Mouse (Mus musculus): ENCODE data around the gene Lemd2. TPM values are rescaled to one million over a fixed set of nuclear protein-coding genes. Genes with fewer than 3 reads are reported as not detected.

The Lemd2 gene
- total and polyA plus RNA-seq, 2 experiments from 2014 or later = 7.1 to 40.2 TPM

DNA sequence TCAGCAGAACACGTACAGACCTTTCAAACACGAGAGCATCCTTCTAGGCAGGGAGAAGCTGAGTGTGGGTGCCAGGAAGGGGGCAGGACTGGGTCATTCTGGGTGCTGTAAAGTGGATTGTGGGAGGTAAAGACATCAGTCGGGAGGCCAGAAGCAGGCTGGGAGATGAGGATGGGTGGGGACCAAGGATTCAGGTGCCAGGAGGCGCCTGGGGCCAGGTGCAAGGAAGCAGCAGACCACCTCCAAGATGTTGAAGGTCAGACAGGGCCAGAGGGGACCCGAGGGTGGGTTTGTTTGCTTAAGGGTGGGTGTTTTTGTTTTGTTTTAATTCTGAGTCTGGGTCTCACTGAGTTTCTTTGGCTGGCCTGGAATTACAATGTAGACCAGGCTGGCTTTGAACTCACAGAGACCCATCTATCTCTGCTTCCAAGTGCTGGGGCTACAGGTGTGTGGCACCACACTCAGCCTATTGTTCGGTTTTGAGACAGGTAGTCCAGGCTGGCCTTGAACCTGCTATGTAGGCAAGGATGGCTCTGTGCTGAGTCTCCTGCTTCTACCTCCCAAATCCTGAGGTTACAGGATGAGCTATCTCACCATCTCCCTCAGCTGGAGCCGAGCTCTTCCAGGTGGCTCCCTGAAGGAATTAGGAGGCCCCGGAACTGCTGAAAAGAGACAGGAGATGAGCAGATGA, 26.3 kb upstream of the Lemd2 start:
- 42% methylated on average over 8 of the region's 8 CpGs for WGBS
- no peak overlapping the region for H3K9ac ChIP-seq (replicated peaks; ENCODE audit: low read depth, low read length)
- H3K36me3 ChIP-seq (replicated peaks; ENCODE audit: control insufficient read depth, insufficient read depth, low read length) = no peaks in the 10 kb centered on the region
- peaks cover 47% of the 10 kb centered on the region for H3K27me3 ChIP-seq (ENCODE audit: control insufficient read depth, insufficient read depth, low read length)
- no peak overlapping the region for H3K27ac ChIP-seq (ENCODE audit: low read depth)
- ATAC-seq (ENCODE audit: insufficient read depth, low read depth) = no peak
- no peak for TF ChIP-seq CTCF (IDR thresholded peaks at IDR 0.05; ENCODE audit: low read depth)
- no peak for TF ChIP-seq EP300 (IDR thresholded peaks at IDR 0.05; ENCODE audit: low read depth)
- DNase-seq (ENCODE audit: low spot score) = no peak
- H3K9me3 ChIP-seq (replicated peaks; ENCODE audit: control insufficient read depth, low read length) = no peaks in the 10 kb centered on the region
- no peaks in the 10 kb centered on the region for H3K4me1 ChIP-seq (ENCODE audit: control insufficient read depth, insufficient read depth)
- no peak overlapping the region for H3K4me3 ChIP-seq (ENCODE audit: low read depth, low read length)
- no peak overlapping the region for H3K4me2 ChIP-seq (ENCODE audit: low read depth, low read length)

DNA sequence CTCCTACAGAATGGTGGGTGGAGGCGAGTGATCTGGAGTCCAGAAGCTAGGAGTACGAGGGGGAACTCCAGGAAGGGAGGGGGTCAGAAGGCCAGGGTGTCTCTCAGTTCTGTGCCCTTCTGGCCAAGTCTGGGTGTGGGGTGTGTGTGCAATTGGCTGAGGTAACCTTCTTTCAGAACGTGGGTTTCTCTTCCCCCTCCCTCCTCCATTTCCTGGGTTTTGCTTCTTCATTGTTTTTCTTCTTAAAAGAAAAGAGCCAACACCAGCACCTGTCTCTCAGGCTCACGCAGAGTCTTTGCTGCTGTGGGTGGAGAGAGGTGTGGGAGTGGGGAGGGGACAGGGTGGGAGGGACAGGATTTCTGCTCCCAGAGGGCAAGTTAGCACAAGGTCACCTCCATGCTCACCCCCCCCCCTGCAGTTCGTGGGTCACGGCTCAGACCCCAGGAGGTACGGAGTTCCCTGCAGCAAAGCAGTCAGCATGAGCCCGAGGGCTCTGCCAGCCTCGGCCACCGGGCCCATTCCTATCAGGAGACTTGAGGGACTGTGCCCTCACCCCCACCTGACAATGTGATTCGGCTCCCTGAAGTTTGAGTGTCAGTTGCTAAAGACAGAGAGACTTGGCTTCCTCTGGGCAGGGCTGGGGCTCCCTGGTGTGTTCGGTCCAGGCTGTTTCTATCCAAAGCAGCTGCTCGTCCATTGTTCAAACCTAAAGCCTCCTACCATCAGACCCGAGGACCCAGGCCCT, 25.6 kb upstream of the Lemd2 start:
- DNase-seq (ENCODE audit: low spot score) (no peak), ATAC-seq (ENCODE audit: insufficient read depth, low read depth) (no peak)
- H3K4me1 ChIP-seq (ENCODE audit: control insufficient read depth, insufficient read depth) = no peaks in the 10 kb centered on the region
- no peak overlapping the region for H3K4me2 ChIP-seq (ENCODE audit: low read depth, low read length)
- no peaks in the 10 kb centered on the region for H3K9me3 ChIP-seq (replicated peaks; ENCODE audit: control insufficient read depth, low read length)
- TF ChIP-seq CTCF (IDR thresholded peaks at IDR 0.05; ENCODE audit: low read depth) = no peak
- no peak for TF ChIP-seq EP300 (IDR thresholded peaks at IDR 0.05; ENCODE audit: low read depth)
- peaks cover 41% of the 10 kb centered on the region for H3K27me3 ChIP-seq (ENCODE audit: control insufficient read depth, insufficient read depth, low read length)
- WGBS = 35% methylated on average over 14 of the region's 14 CpGs
- H3K9ac ChIP-seq (replicated peaks; ENCODE audit: low read depth, low read length) = no peak overlapping the region
- no peak overlapping the region for H3K4me3 ChIP-seq (ENCODE audit: low read depth, low read length)
- no peak overlapping the region for H3K27ac ChIP-seq (ENCODE audit: low read depth)
- H3K36me3 ChIP-seq (replicated peaks; ENCODE audit: control insufficient read depth, insufficient read depth, low read length) = no peaks in the 10 kb centered on the region

DNA sequence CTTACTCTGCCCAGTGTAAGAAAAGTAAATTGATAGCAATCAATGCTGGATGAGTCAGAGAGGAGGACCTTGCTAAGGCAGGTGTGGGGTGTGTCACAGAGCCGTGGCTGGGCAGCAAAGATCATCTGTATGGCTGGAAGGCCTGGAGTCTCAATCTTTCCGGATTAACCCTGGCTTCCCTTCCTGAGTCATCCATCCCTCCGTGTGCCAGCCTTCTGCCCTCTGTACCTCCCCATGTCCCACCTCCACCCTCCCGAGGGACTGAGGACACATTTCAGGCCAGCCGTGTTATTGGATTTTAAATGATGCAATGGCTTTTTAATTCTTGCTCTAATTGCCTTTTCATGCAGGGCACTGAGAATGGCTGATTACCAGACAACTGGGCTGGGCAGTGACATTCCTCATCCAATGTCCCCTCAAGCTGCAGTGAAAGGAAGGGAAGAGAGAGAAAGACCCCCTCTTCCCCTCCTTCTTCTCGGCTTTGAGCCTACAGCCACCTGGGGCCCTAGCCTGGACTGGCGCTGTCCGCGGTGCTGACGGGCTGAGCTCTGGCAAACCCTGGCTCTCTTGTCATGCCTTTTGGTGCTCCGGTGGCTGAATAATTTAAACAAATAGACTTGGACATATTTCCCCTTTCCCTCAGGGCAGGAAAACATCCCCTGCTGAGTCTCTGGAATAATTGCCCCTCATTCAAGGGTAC, 24.1 kb upstream of the Lemd2 start:
- H3K36me3 ChIP-seq (replicated peaks; ENCODE audit: control insufficient read depth, insufficient read depth, low read length) = no peaks in the 10 kb centered on the region
- no peaks in the 10 kb centered on the region for H3K9me3 ChIP-seq (replicated peaks; ENCODE audit: control insufficient read depth, low read length)
- H3K4me1 ChIP-seq (ENCODE audit: control insufficient read depth, insufficient read depth) = no peaks in the 10 kb centered on the region
- no peak overlapping the region for H3K4me2 ChIP-seq (ENCODE audit: low read depth, low read length)
- DNase-seq (ENCODE audit: low spot score) (no peak), ATAC-seq (ENCODE audit: insufficient read depth, low read depth) (no peak)
- no peak overlapping the region for H3K27ac ChIP-seq (ENCODE audit: low read depth)
- peaks cover 41% of the 10 kb centered on the region for H3K27me3 ChIP-seq (ENCODE audit: control insufficient read depth, insufficient read depth, low read length)
- 23% methylated on average over 11 of the region's 11 CpGs for WGBS
- TF ChIP-seq EP300 (IDR thresholded peaks at IDR 0.05; ENCODE audit: low read depth) (no peak), CTCF (IDR thresholded peaks at IDR 0.05; ENCODE audit: low read depth) (no peak)
- no peak overlapping the region for H3K9ac ChIP-seq (replicated peaks; ENCODE audit: low read depth, low read length)
- no peak overlapping the region for H3K4me3 ChIP-seq (ENCODE audit: low read depth, low read length)

DNA sequence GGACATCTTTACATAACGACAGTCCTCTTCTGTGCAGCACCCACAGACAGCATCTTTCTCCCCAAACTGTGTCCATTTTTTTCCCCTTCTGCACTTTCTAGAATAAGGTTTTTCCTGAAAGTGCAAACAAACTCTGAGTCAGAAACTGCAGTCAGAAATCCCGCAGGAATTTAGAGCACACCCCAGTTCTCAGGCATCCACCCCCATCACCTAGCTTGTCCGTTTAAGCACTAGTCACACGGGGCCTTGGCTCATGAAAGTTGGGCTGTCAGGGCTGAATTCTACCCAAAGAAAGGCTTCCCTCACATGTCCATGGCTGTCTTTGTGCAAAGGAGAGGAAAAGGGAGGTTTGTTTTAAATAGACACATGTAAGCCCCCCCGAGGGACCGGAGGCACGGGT, 23.0 kb upstream of the Lemd2 start:
- no peak for ATAC-seq (ENCODE audit: insufficient read depth, low read depth)
- WGBS = 54% methylated on average over 7 of the region's 7 CpGs
- H3K4me2 ChIP-seq (ENCODE audit: low read depth, low read length) = no peak overlapping the region

DNA sequence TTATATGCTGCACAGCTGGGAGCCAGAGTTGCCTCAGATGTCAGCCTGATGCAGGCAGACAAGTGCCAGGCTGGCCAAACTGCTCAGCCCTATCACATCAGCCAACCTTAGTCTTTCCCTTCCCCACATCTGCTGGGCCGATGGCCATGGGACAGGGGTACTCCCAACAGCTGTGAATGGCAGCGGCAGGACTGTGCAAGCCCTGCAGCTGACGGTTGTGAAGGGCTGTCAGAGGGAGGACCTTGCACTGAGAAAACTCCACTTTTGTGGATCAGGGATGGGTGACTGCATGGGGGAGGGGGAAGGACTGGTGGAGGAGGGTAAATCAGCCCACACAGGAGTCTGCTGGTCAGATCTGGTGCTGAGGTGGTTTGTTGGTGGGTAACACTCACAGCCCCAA, 22.4 kb upstream of the Lemd2 start:
- H3K27ac ChIP-seq (ENCODE audit: low read depth) = no peak overlapping the region
- no peaks in the 10 kb centered on the region for H3K36me3 ChIP-seq (replicated peaks; ENCODE audit: control insufficient read depth, insufficient read depth, low read length)
- ATAC-seq (ENCODE audit: insufficient read depth, low read depth) = no peak
- no peak overlapping the region for H3K9ac ChIP-seq (replicated peaks; ENCODE audit: low read depth, low read length)
- TF ChIP-seq CTCF (IDR thresholded peaks at IDR 0.05; ENCODE audit: low read depth) (no peak), EP300 (IDR thresholded peaks at IDR 0.05; ENCODE audit: low read depth) (no peak)
- H3K27me3 ChIP-seq (ENCODE audit: control insufficient read depth, insufficient read depth, low read length) = peaks cover 41% of the 10 kb centered on the region
- 33% methylated on average over 3 of the region's 3 CpGs for WGBS
- no peaks in the 10 kb centered on the region for H3K9me3 ChIP-seq (replicated peaks; ENCODE audit: control insufficient read depth, low read length)
- H3K4me3 ChIP-seq (ENCODE audit: low read depth, low read length) = no peak overlapping the region
- DNase-seq (ENCODE audit: low spot score) = no peak
- H3K4me2 ChIP-seq (ENCODE audit: low read depth, low read length) = no peak overlapping the region
- H3K4me1 ChIP-seq (ENCODE audit: control insufficient read depth, insufficient read depth) = no peaks in the 10 kb centered on the region

More for the DNA sequence above, 23.0 kb upstream of the Lemd2 start:
- no peak overlapping the region for H3K27ac ChIP-seq (ENCODE audit: low read depth)
- H3K9ac ChIP-seq (replicated peaks; ENCODE audit: low read depth, low read length) = no peak overlapping the region
- no peaks in the 10 kb centered on the region for H3K9me3 ChIP-seq (replicated peaks; ENCODE audit: control insufficient read depth, low read length)
- H3K4me3 ChIP-seq (ENCODE audit: low read depth, low read length) = no peak overlapping the region
- DNase-seq (ENCODE audit: low spot score) = no peak
- TF ChIP-seq EP300 (IDR thresholded peaks at IDR 0.05; ENCODE audit: low read depth) = no peak
- no peak for TF ChIP-seq CTCF (IDR thresholded peaks at IDR 0.05; ENCODE audit: low read depth)
- peaks cover 41% of the 10 kb centered on the region for H3K27me3 ChIP-seq (ENCODE audit: control insufficient read depth, insufficient read depth, low read length)
- H3K4me1 ChIP-seq (ENCODE audit: control insufficient read depth, insufficient read depth) = no peaks in the 10 kb centered on the region
- no peaks in the 10 kb centered on the region for H3K36me3 ChIP-seq (replicated peaks; ENCODE audit: control insufficient read depth, insufficient read depth, low read length)
